Mouse (Mus musculus): ENCODE measurements at regions not wholly inside any gene's neighbourhood (a gene's known extent, or its start where the extent isn't known, plus 50 kb on each side); places are given as distances from the start of the nearest gene placed in this dataset.

- Histone ChIP-seq H3K79me2 (ENCODE audit: control insufficient read depth, insufficient read depth) (no peaks in the 10 kb centered on the region), H3ac (ENCODE audit: control insufficient read depth, insufficient read length) (no peak overlapping the region), H3K4me3 (no peak overlapping the region), H3K4me2 (ENCODE audit: low read depth) (no peak overlapping the region), H3K27me3 (ENCODE audit: control insufficient read depth, insufficient read depth, insufficient read length) (peaks cover 5% of the 10 kb centered on the region), H3K36me3 (ENCODE audit: control insufficient read depth, insufficient read depth) (no peaks in the 10 kb centered on the region)
- no peak for TF ChIP-seq MYOG (IDR thresholded peaks at IDR 0.05; ENCODE audit: control insufficient read depth in 1 of 3, insufficient read depth in 1 of 3, insufficient read length in 2 of 3, low read depth in 2 of 3)
- TF ChIP-seq E2F4 (IDR thresholded peaks at IDR 0.05; ENCODE audit: insufficient read depth): no peak
- TF ChIP-seq MAX (IDR thresholded peaks at IDR 0.05; ENCODE audit: low read depth): no peak
- TF ChIP-seq USF1 (IDR thresholded peaks at IDR 0.05; ENCODE audit: low read depth): no peak
- no peak for TF ChIP-seq TCF3 (IDR thresholded peaks at IDR 0.05; ENCODE audit: insufficient read length, low read depth)
- TF ChIP-seq MYOD1 (IDR thresholded peaks at IDR 0.05; ENCODE audit: control insufficient read depth in 1 of 3, insufficient read length in 2 of 3, low read depth in 2 of 3): no peak
- TF ChIP-seq CEBPB (IDR thresholded peaks at IDR 0.05; ENCODE audit: insufficient read depth, poor library complexity, severe bottlenecking): no peak
- no peak for TF ChIP-seq POLR2A (IDR thresholded peaks at IDR 0.05; ENCODE audit: insufficient read length, low read depth)
- TF ChIP-seq REST (IDR thresholded peaks at IDR 0.05; ENCODE audit: insufficient read depth, insufficient read length): no peak
- TF ChIP-seq POLR2AphosphoS2 (IDR thresholded peaks at IDR 0.05; ENCODE audit: insufficient read length, low read depth): no peak
- no peak for TF ChIP-seq TCF12 (IDR thresholded peaks at IDR 0.05; ENCODE audit: insufficient read depth, poor library complexity, severe bottlenecking)
- no peak for TF ChIP-seq SRF (IDR thresholded peaks at IDR 0.05; ENCODE audit: control insufficient read depth, insufficient read length, low read depth)
These were observed 63.1 kb downstream of the Kctd12 start for GRCm38 (mm10) chr14:102919261-102919801.

DNA sequence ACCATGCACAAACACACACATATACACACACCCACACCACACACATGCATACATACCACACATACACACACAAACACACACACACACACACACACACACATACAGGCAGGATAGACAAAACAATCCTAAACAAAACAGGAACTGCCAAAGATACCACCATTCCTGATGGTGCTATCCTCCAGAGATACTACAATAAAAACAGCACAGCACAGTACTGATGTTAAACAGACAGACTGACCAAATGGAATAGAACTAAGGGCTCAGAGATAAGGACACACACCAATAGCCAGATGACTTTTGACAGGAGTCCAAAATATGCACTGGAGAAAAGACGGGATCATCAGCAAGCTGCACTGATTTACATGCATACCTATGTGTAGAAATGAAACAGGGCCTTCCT, 64.5 kb downstream of the Kctd12 start:
- no peaks in the 10 kb centered on the region for H3K36me3 ChIP-seq (ENCODE audit: control insufficient read depth, insufficient read depth)
- no peak overlapping the region for H3K4me3 ChIP-seq
- H3K27me3 ChIP-seq (ENCODE audit: control insufficient read depth, insufficient read depth, insufficient read length): peaks cover 5% of the 10 kb centered on the region
- no peak overlapping the region for H3ac ChIP-seq (ENCODE audit: control insufficient read depth, insufficient read length)
- H3K79me2 ChIP-seq (ENCODE audit: control insufficient read depth, insufficient read depth): no peaks in the 10 kb centered on the region
- H3K4me2 ChIP-seq (ENCODE audit: low read depth): no peak overlapping the region
- TF ChIP-seq TCF12 (IDR thresholded peaks at IDR 0.05; ENCODE audit: insufficient read depth, poor library complexity, severe bottlenecking) (no peak), POLR2A (IDR thresholded peaks at IDR 0.05; ENCODE audit: insufficient read length, low read depth) (no peak), USF1 (IDR thresholded peaks at IDR 0.05; ENCODE audit: low read depth) (no peak), MAX (IDR thresholded peaks at IDR 0.05; ENCODE audit: low read depth) (no peak), CEBPB (IDR thresholded peaks at IDR 0.05; ENCODE audit: insufficient read depth, poor library complexity, severe bottlenecking) (no peak), E2F4 (IDR thresholded peaks at IDR 0.05; ENCODE audit: insufficient read depth) (no peak), TCF3 (IDR thresholded peaks at IDR 0.05; ENCODE audit: insufficient read length, low read depth) (no peak), REST (IDR thresholded peaks at IDR 0.05; ENCODE audit: insufficient read depth, insufficient read length) (no peak), SRF (IDR thresholded peaks at IDR 0.05; ENCODE audit: control insufficient read depth, insufficient read length, low read depth) (no peak), MYOD1 (IDR thresholded peaks at IDR 0.05; ENCODE audit: control insufficient read depth in 1 of 3, insufficient read length in 2 of 3, low read depth in 2 of 3) (no peak), MYOG (IDR thresholded peaks at IDR 0.05; ENCODE audit: control insufficient read depth in 1 of 3, insufficient read depth in 1 of 3, insufficient read length in 2 of 3, low read depth in 2 of 3) (no peak), POLR2AphosphoS2 (IDR thresholded peaks at IDR 0.05; ENCODE audit: insufficient read length, low read depth) (no peak)

DNA sequence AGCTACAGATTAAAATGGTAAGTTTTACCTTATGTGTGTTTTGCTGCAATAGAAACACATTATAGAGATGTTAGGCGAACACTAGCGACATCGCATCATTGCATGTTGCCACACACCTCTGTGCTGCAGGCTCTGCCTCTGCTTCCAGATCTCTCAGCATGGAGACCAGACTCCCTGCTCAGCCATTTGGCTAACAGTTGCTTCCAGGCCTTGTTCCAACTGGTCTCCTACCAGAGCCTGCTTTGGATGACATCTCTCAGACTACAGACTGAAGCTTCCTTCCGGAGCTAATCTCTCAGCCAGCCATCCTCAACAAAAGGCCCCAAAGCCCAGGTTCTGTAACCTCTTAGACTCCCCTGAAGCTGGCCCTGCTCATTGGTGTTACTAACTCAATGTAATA, 66.5 kb downstream of the Kctd12 start:
- H3K79me2 ChIP-seq (ENCODE audit: control insufficient read depth, insufficient read depth): no peaks in the 10 kb centered on the region
- no peak overlapping the region for H3K4me2 ChIP-seq (ENCODE audit: low read depth)
- peaks cover 5% of the 10 kb centered on the region for H3K27me3 ChIP-seq (ENCODE audit: control insufficient read depth, insufficient read depth, insufficient read length)
- no peak for TF ChIP-seq SRF (IDR thresholded peaks at IDR 0.05; ENCODE audit: control insufficient read depth, insufficient read length, low read depth)
- TF ChIP-seq POLR2AphosphoS2 (IDR thresholded peaks at IDR 0.05; ENCODE audit: insufficient read length, low read depth): no peak
- TF ChIP-seq E2F4 (IDR thresholded peaks at IDR 0.05; ENCODE audit: insufficient read depth): no peak
- no peak for TF ChIP-seq MAX (IDR thresholded peaks at IDR 0.05; ENCODE audit: low read depth)
- no peak for TF ChIP-seq TCF12 (IDR thresholded peaks at IDR 0.05; ENCODE audit: insufficient read depth, poor library complexity, severe bottlenecking)
- no peak for TF ChIP-seq TCF3 (IDR thresholded peaks at IDR 0.05; ENCODE audit: insufficient read length, low read depth)
- no peak for TF ChIP-seq MYOD1 (IDR thresholded peaks at IDR 0.05; ENCODE audit: control insufficient read depth in 1 of 3, insufficient read length in 2 of 3, low read depth in 2 of 3)
- TF ChIP-seq POLR2A (IDR thresholded peaks at IDR 0.05; ENCODE audit: insufficient read length, low read depth): no peak
- no peak for TF ChIP-seq USF1 (IDR thresholded peaks at IDR 0.05; ENCODE audit: low read depth)
- no peak for TF ChIP-seq MYOG (IDR thresholded peaks at IDR 0.05; ENCODE audit: control insufficient read depth in 1 of 3, insufficient read depth in 1 of 3, insufficient read length in 2 of 3, low read depth in 2 of 3)
- no peak for TF ChIP-seq CEBPB (IDR thresholded peaks at IDR 0.05; ENCODE audit: insufficient read depth, poor library complexity, severe bottlenecking)
- no peak for TF ChIP-seq REST (IDR thresholded peaks at IDR 0.05; ENCODE audit: insufficient read depth, insufficient read length)
- no peak overlapping the region for H3K4me3 ChIP-seq
- H3ac ChIP-seq (ENCODE audit: control insufficient read depth, insufficient read length): no peak overlapping the region
- no peaks in the 10 kb centered on the region for H3K36me3 ChIP-seq (ENCODE audit: control insufficient read depth, insufficient read depth)

DNA sequence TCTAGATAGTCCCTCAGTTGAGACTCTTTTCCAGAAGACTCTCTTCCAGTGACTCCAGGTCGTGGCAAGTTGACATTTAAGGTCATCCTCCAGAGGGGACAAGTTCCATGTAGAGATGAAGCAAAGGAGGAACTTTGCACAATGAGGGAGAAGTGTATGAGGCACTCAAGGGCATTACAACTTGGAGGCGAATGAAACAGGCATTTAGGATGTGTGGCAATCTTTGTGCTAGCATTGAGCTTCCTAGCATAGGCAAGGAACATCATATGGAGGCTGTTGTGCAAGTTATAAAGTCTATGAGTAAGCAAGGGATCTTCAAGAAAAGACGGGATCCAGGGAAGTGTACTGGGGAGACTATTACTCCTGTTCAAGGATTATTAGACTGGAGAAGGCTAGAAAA, 70.9 kb downstream of the Kctd12 start:
- H3K27me3 ChIP-seq (ENCODE audit: control insufficient read depth, insufficient read depth, insufficient read length): no peaks in the 10 kb centered on the region
- H3K36me3 ChIP-seq (ENCODE audit: control insufficient read depth, insufficient read depth): no peaks in the 10 kb centered on the region
- H3K4me2 ChIP-seq (ENCODE audit: low read depth): no peak overlapping the region
- no peak overlapping the region for H3ac ChIP-seq (ENCODE audit: control insufficient read depth, insufficient read length)
- TF ChIP-seq TCF12 (IDR thresholded peaks at IDR 0.05; ENCODE audit: insufficient read depth, poor library complexity, severe bottlenecking) (no peak), MAX (IDR thresholded peaks at IDR 0.05; ENCODE audit: low read depth) (no peak), USF1 (IDR thresholded peaks at IDR 0.05; ENCODE audit: low read depth) (no peak), TCF3 (IDR thresholded peaks at IDR 0.05; ENCODE audit: insufficient read length, low read depth) (no peak), MYOG (IDR thresholded peaks at IDR 0.05; ENCODE audit: control insufficient read depth in 1 of 3, insufficient read depth in 1 of 3, insufficient read length in 2 of 3, low read depth in 2 of 3) (no peak), MYOD1 (IDR thresholded peaks at IDR 0.05; ENCODE audit: control insufficient read depth in 1 of 3, insufficient read length in 2 of 3, low read depth in 2 of 3) (no peak), POLR2AphosphoS2 (IDR thresholded peaks at IDR 0.05; ENCODE audit: insufficient read length, low read depth) (no peak), CEBPB (IDR thresholded peaks at IDR 0.05; ENCODE audit: insufficient read depth, poor library complexity, severe bottlenecking) (no peak), REST (IDR thresholded peaks at IDR 0.05; ENCODE audit: insufficient read depth, insufficient read length) (no peak), E2F4 (IDR thresholded peaks at IDR 0.05; ENCODE audit: insufficient read depth) (no peak), SRF (IDR thresholded peaks at IDR 0.05; ENCODE audit: control insufficient read depth, insufficient read length, low read depth) (no peak), POLR2A (IDR thresholded peaks at IDR 0.05; ENCODE audit: insufficient read length, low read depth) (no peak)
- H3K79me2 ChIP-seq (ENCODE audit: control insufficient read depth, insufficient read depth): no peaks in the 10 kb centered on the region
- no peak overlapping the region for H3K4me3 ChIP-seq

All from myocyte (in vitro differentiated cells).